Mouse (Mus musculus) kidney, adult 2 months (tissue): ENCODE measurements around the gene Acsm5. TPM values are rescaled to one million over a fixed set of nuclear protein-coding genes. Genes with fewer than 3 reads are reported as not detected.
A peak's percentile ranks its signal among the peaks of the same experiment; 100 is the strongest.
"Not testable (repeated sequence)": the region's sequence is repeated elsewhere in the genome, so short reads cannot be mapped to it uniquely, and the experiment has no call there.

Experiments
- DNase-seq: peaks from one replicate; pipeline ENCODE4 v3.0.0; 2021
- H3K27ac ChIP-seq: fragments of 200-500 bp; 2 replicates; pipeline ENCODE4 v1.5.1; 2012; ENCODE audit warnings: low read depth, low read length, control low read depth, inconsistent platforms; ENCODE audit not compliant: insufficient read depth
- H3K27me3 ChIP-seq: fragments of 200-500 bp; replicated peaks from 2 replicates; pipeline ENCODE4 v1.6.1; 2012; ENCODE audit warnings: mild to moderate bottlenecking, moderate library complexity, low read length, inconsistent platforms; ENCODE audit not compliant: control insufficient read depth, insufficient read depth
- H3K36me3 ChIP-seq: fragments of 200-500 bp; 2 replicates; pipeline ENCODE4 v1.6.1; 2012; ENCODE audit warnings: mild to moderate bottlenecking, moderate library complexity, low read length, inconsistent platforms; ENCODE audit not compliant: control insufficient read depth, insufficient read depth
- H3K4me1 ChIP-seq: fragments of 200-500 bp; 2 replicates; pipeline ENCODE4 v1.6.1; 2011; ENCODE audit warnings: low read length; ENCODE audit not compliant: control insufficient read depth, insufficient read depth
- H3K4me3 ChIP-seq: fragments of 200-500 bp; 2 replicates; pipeline ENCODE4 v1.5.1; 2011; ENCODE audit warnings: mild to moderate bottlenecking, low read depth, low read length, control low read depth; ENCODE audit not compliant: insufficient read depth
- CTCF ChIP-seq: fragments of 200-500 bp; conservative IDR thresholded peaks from 2 replicates; pipeline ENCODE4 v1.5.1; 2011; ENCODE audit warnings: low read depth, mild to moderate bottlenecking, control low read depth, low read length, moderate library complexity, mixed read lengths; ENCODE audit not compliant: insufficient read depth, insufficient read length
- POLR2A ChIP-seq: fragments of 200-500 bp; IDR thresholded peaks from one replicate; pipeline ENCODE4 v1.6.1; 2011; ENCODE audit warnings: low read depth, low read length, control low read depth
- WGBS: fragments of 180-500 bp; shearing (Covaris S2); methylation state at CpG from one replicate; pipeline ENCODE4 v1.1.7; 2018; 5-methylcytosine and 5-hydroxymethylcytosine counted together
- polyA plus RNA-seq: library from polyadenylated mRNA; depleted of rRNA; stranded (reverse); fragments of >200 nt; gene quantifications from 2 replicates; pipeline ENCODE4 v1.2.3, GENCODE M21; 2012

Gene Acsm5
- polyA plus RNA-seq, 1 experiment = 78.2 TPM

- H3K4me3 ChIP-seq = no peak overlapping the region
- TF ChIP-seq POLR2A (no peak), CTCF (no peak)
- H3K27me3 ChIP-seq = no peaks in the 10 kb centered on the region
Observed at GRCm38 (mm10) chr7:119545572-119545971, 26.3 kb downstream of the Acsm5 start.

DNA sequence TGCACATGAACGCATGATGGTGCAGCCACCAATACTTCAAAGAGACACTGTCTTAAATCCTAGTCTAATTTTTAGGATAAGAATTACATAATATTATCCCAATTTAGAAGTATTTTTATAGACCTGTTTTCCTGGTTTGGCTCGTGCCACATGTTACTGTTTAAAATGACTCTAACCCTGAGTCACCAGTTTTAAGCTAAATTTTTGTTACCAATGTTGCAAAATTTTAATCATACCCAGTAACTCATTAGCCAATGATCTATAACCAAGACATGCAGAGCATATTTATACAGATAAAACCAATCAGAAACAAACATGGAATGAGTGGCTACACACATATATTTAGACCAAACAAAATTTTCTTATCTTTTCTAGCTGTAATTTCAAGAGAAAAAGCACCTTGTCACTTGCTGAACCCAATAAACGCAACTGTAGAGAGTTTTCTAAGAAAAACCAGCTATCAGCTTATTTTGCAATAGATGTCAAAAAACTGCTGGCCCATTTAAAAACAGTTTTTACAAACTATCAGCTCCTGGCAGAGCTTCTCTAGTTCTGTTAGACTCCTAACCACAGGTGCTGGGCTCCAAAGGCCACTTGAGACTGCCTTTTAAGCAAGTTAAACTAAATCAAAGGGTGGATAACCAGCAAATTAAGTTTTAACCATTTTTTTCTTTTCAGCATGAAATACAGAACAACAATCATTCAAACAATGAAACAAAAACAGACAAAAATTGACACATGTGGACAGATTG lies 31.4 kb downstream of the Acsm5 start:
- peaks cover 2% of the 10 kb centered on the region; the same call in 1 of the 2 replicates for H3K4me1 ChIP-seq
- peak overlapping the region; percentile 74 for H3K27ac ChIP-seq
- peak; percentile 78 for DNase-seq
- H3K27me3 ChIP-seq = no peaks in the 10 kb centered on the region
- 52% methylated on average over 3 of the region's 3 CpGs for WGBS
- H3K4me3 ChIP-seq = no peak overlapping the region
- TF ChIP-seq CTCF (no peak), POLR2A (no peak)
- H3K36me3 ChIP-seq = no peaks in the 10 kb centered on the region

More at GRCm38 (mm10) chr7:119545572-119545971, 26.3 kb downstream of the Acsm5 start:
- H3K27ac ChIP-seq = no peak overlapping the region
- peaks cover 2% of the 10 kb centered on the region; the same call in 1 of the 2 replicates for H3K4me1 ChIP-seq
- peak; percentile 57 for DNase-seq
- no peaks in the 10 kb centered on the region for H3K36me3 ChIP-seq

GRCm38 (mm10) chr7:119554040-119554439 lies 34.8 kb downstream of the Acsm5 start, which contains the start of gene Acsm2:
Gene Acsm2, plus strand, starts transcription at chr7:119554340.
- Histone ChIP-seq H3K4me3 (no peak within 1 kb of the TSS), H3K27ac (no peak within 1 kb of the TSS), H3K36me3 (no peaks in the 10 kb centered on the region), H3K27me3 (no peaks in the 10 kb centered on the region), H3K4me1 (peaks cover 10% of the 10 kb centered on the region)
- TF ChIP-seq CTCF (no peak), POLR2A (no peak)
- DNase-seq = no peak
- 81% methylated on average over 1 of the region's 1 CpGs for WGBS

DNA sequence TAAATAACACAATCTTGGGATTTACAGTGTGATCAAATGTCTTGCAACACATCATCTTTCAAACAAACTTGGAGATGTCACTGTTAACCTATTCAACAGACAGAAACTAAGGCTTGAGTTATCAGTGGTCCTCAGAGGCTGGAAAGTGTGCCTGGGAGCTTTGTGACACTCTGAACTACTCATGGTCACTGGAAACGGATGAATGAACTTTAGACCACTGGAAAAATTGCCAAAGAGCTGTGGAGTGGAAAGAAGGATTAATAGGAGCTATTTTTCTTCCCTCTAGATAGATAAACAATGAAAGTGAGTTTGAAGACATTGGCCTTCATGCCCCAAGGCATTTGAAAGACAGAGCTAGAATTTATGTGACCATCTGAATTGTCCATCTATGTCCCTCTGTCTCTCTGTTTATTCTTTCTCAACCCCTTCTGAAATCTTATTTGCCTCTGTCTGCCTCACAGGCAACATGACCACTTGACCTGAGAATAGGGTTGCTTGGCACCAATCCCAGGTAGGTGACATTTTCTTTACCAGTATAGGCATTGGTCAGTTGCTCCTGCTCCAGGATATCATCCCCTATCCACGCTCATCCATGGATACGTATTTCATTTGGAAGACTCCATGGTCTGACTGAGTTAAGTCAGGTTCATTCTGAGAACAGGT lies 40.7 kb downstream of the Acsm5 start:
- H3K27me3 ChIP-seq = no peaks in the 10 kb centered on the region
- DNase-seq = peak; percentile 86
- H3K27ac ChIP-seq = peak overlapping the region; percentile 98
- peaks cover 9% of the 10 kb centered on the region; the same call in 1 of the 2 replicates for H3K36me3 ChIP-seq
- H3K4me3 ChIP-seq = no peak overlapping the region
- WGBS = 52% methylated on average over 3 of the region's 3 CpGs
- H3K4me1 ChIP-seq = peaks cover 22% of the 10 kb centered on the region
- TF ChIP-seq POLR2A = no peak
- TF ChIP-seq CTCF = no peak

DNA sequence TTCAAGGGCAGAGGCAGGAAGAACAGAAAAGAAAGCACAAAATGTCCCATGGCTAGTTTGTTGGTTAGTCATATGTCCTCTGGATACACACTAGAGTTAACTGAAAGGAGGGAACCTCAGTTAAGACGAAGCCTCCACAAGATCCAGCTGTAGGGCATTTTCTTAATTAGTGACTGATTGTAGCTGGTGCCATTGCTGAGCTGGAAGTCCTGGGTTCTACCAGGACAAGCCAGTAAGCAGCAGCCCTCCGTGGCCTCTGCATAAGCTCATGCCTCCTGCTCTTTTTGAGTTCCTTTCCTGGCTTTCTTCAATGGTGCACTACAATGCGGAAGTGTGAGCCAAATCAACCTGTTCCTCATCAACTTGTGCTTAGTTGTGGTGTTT lies 41.2 kb downstream of the Acsm5 start:
- no peak overlapping the region for H3K4me3 ChIP-seq
- H3K27me3 ChIP-seq = no peaks in the 10 kb centered on the region
- H3K4me1 ChIP-seq = peaks cover 22% of the 10 kb centered on the region
- DNase-seq = peak; percentile 73
- peak overlapping the region; percentile 98 for H3K27ac ChIP-seq
- peaks cover 11% of the 10 kb centered on the region; the same call in 1 of the 2 replicates for H3K36me3 ChIP-seq
- WGBS = 49% methylated on average over 3 of the region's 3 CpGs
- TF ChIP-seq CTCF (no peak), POLR2A (peak; percentile 10)

DNA sequence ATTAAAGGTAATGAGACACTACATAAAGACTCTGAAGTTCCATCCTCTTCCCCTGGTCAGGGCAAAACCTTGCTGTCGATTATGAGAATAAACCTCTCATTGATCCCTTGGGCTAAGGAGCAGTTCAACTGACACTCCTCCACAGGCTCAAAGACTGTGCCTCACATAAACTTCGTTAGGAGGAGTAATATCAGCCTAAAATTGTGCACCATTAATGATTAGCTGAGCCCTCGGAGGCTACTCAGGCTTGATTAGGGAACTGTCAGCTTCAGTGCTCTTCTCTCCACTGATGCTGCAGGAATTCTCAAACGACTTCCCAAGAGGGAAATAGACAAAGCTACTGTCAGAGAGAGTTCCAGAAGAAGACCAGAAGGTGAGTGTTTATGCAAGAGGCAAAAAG lies 42.2 kb downstream of the Acsm5 start:
- 27% methylated on average over 4 of the region's 4 CpGs for WGBS
- DNase-seq = peak; percentile 77
- TF ChIP-seq CTCF (no peak), POLR2A (no peak)
- Histone ChIP-seq H3K27ac (peak overlapping the region; percentile 98), H3K27me3 (no peaks in the 10 kb centered on the region), H3K4me1 (peaks cover 23% of the 10 kb centered on the region), H3K4me3 (peak overlapping the region; percentile 70), H3K36me3 (peaks cover 14% of the 10 kb centered on the region; the same call in 1 of the 2 replicates)

GRCm38 (mm10) chr7:119562476-119562875 lies 43.2 kb downstream of the Acsm5 start:
- peak; percentile 76 for DNase-seq
- H3K27ac ChIP-seq = peak overlapping the region; percentile 92
- not testable (repeated sequence) for H3K27me3 ChIP-seq
- peak overlapping the region; percentile 79 for H3K4me3 ChIP-seq
- WGBS = 61% methylated on average over 2 of the region's 2 CpGs
- peaks cover 16% of the 10 kb centered on the region; the same call in 1 of the 2 replicates for H3K36me3 ChIP-seq
- peaks cover 25% of the 10 kb centered on the region for H3K4me1 ChIP-seq
